Mouse (Mus musculus): ENCODE data around the gene Arpc5.

DNA sequence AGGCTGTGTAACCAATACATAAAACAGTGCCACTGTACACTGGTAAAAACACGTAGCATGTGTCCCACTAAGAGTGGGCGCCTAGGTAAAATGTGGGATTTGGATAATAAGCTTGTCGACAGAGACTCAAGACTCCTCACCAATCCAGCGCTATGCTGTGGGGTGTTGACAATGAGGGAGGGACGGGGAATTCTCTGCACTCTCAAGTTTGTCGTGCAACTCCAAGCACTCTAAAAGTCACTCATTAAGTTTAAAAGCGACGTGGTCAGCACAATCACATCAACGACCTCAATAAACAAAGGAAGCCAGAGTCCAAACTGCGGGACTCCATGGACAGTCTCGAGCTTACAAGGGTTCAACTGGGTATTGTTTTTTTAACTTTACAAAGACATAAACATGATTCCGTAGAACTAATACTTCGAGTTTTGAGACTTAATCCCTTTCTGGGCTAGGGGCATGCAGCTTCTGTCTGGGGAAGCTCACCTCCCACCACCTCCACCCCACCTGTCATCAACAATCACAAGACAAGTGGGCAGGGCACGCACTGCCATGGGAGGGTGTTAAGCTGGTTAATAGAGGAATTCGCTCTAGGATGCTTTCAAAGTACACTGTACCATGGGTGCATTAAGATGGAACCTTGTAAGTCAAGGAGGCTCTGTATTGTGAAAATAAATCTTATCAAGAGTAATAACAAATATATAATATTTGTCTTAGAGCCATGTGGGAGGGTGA, 23.1 kb upstream of the Arpc5 start:
- TF ChIP-seq EP300 (IDR thresholded peaks at IDR 0.05; ENCODE audit: low read depth): no peak
- no peak for TF ChIP-seq CTCF (IDR thresholded peaks at IDR 0.05; ENCODE audit: low read depth)

Data from liver, embryonic 14.5 days (tissue).